Mouse (Mus musculus): ENCODE results near the gene Tmem229b.

- no peak for TF ChIP-seq TCF3 (IDR thresholded peaks at IDR 0.05; ENCODE audit: insufficient read length, low read depth)
- no peak for TF ChIP-seq POLR2AphosphoS2 (IDR thresholded peaks at IDR 0.05; ENCODE audit: insufficient read length, low read depth)
- TF ChIP-seq POLR2A (IDR thresholded peaks at IDR 0.05; ENCODE audit: insufficient read length, low read depth), result no peak
- no peak for TF ChIP-seq MYOD1 (IDR thresholded peaks at IDR 0.05; ENCODE audit: control insufficient read depth in 1 of 3, insufficient read length in 2 of 3, low read depth in 2 of 3)
- no peak for TF ChIP-seq MAX (IDR thresholded peaks at IDR 0.05; ENCODE audit: low read depth)
- TF ChIP-seq MYOG (IDR thresholded peaks at IDR 0.05; ENCODE audit: control insufficient read depth in 1 of 3, insufficient read depth in 1 of 3, insufficient read length in 2 of 3, low read depth in 2 of 3), result no peak
- no peak for TF ChIP-seq CEBPB (IDR thresholded peaks at IDR 0.05; ENCODE audit: insufficient read depth, poor library complexity, severe bottlenecking)
- no peak for TF ChIP-seq USF1 (IDR thresholded peaks at IDR 0.05; ENCODE audit: low read depth)
These were observed 67.9 kb downstream of the Tmem229b start for GRCm38 (mm10) chr12:78939393-78940037.
